Mouse (Mus musculus) liver, embryonic 12.5 days (tissue): ENCODE results near the gene Ppp2r5d. TPM values are rescaled to one million over a fixed set of nuclear protein-coding genes. Genes with fewer than 3 reads are reported as not detected.

Source experiments
- ATAC-seq: fragments of 200-750 bp; cut with Nextera tagmentation; 2 replicates; pipeline ENCODE4 v1.8.0; 2017; ENCODE audit warnings: moderate number of reproducible peaks, mild to moderate bottlenecking, moderate library complexity
- H3K27ac ChIP-seq: fragments of 300-500 bp; sonication (generic); 2 replicates; pipeline ENCODE4 v1.5.1; 2016; ENCODE audit warnings: mild to moderate bottlenecking
- H3K27me3 ChIP-seq: fragments of 300-500 bp; sonication (generic); replicated peaks from 2 replicates; pipeline ENCODE4 v1.6.1; 2016; ENCODE audit warnings: mild to moderate bottlenecking, moderate library complexity
- H3K36me3 ChIP-seq: fragments of 300-500 bp; sonication (generic); 2 replicates; pipeline ENCODE4 v1.6.1; 2016; ENCODE audit warnings: mild to moderate bottlenecking, moderate library complexity
- H3K4me1 ChIP-seq: fragments of 300-500 bp; sonication (generic); 2 replicates; pipeline ENCODE4 v1.6.1; 2016
- H3K4me2 ChIP-seq: fragments of 300-500 bp; sonication (generic); 2 replicates; pipeline ENCODE4 v1.6.1; 2016; ENCODE audit warnings: mild to moderate bottlenecking, moderate library complexity
- H3K4me3 ChIP-seq: fragments of 300-500 bp; sonication (generic); 2 replicates; pipeline ENCODE4 v1.5.1; 2016; ENCODE audit warnings: mild to moderate bottlenecking, moderate library complexity
- H3K9ac ChIP-seq: fragments of 300-500 bp; sonication (generic); 2 replicates; pipeline ENCODE4 v1.6.1; 2016; ENCODE audit warnings: mild to moderate bottlenecking, moderate library complexity
- H3K9me3 ChIP-seq: fragments of 300-500 bp; sonication (generic); replicated peaks from 2 replicates; pipeline ENCODE4 v1.6.1; 2016; ENCODE audit warnings: mild to moderate bottlenecking, moderate library complexity
- WGBS: fragments of 180-500 bp; shearing (Covaris S2); methylation state at CpG from one replicate; pipeline ENCODE4 v1.1.7; 2016; ENCODE audit not compliant: insufficient replicate concordance; 5-methylcytosine and 5-hydroxymethylcytosine counted together
- polyA plus RNA-seq: library from polyadenylated mRNA; unstranded; fragments of >200 nt; fragmentation: Nextera tagmentation; extraction: Ambion mirVana; gene quantifications from 2 replicates; pipeline ENCODE4 v1.2.1, GENCODE M21; 2016

Gene Ppp2r5d
- polyA plus RNA-seq, 1 experiment from 2014 or later: 48.3 TPM

DNA sequence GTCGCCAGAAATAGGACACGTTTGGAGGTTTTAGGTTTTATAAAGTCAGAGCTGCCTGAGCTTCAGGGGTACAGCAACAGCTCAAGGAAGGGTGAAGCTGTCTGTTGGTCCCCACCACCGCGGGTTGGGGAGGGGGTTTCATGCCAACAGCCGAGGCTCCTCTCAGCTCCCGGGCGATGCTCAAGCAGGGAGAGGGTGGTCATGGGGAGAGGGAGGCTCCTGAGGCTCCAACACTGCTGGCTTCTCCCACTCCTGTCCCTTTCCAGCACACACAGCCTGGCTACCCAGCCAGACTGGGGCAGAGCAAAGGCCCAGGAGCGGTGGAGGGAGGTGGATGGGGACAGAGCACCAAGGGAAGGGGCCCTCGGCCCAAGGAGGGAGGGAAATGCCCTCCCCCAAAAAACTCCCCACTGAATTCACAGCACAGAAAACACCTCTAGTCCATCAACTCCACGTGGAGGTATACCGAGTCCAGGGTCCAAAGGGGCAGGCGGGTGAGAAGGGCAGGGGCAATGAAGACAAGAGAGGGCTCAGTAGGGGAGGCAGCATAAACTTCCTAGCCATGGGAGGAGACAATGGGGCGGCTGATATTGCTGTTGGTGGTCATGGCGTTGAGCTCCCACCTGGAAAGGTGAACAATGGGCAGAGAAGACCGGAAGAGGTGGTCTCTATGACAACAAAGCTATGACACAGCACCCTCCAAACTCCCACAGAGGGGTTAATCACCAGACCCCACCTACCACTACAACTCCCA, 30.2 kb downstream of the Ppp2r5d start:
- H3K27ac ChIP-seq: peak overlapping the region; percentile 83
- peak; percentile 33 for ATAC-seq
- WGBS: 32% methylated on average over 15 of the region's 15 CpGs
- peaks cover 68% of the 10 kb centered on the region for H3K36me3 ChIP-seq
- H3K4me2 ChIP-seq: peak overlapping the region; percentile 83
- peak overlapping the region; percentile 76 for H3K4me3 ChIP-seq
- H3K27me3 ChIP-seq: no peaks in the 10 kb centered on the region
- no peaks in the 10 kb centered on the region for H3K9me3 ChIP-seq
- peak overlapping the region; percentile 75 for H3K9ac ChIP-seq
- H3K4me1 ChIP-seq: peaks cover 45% of the 10 kb centered on the region

GRCm38 (mm10) chr17:46673850-46674529, 30.9 kb downstream of the Ppp2r5d start, which contains the start of gene Rrp36:
Rrp36 (minus strand) TSS chr17:46674352.
- H3K27me3 ChIP-seq: no peaks in the 10 kb centered on the region
- peak within 1 kb of the TSS; percentile 83 for H3K27ac ChIP-seq
- no peaks in the 10 kb centered on the region for H3K9me3 ChIP-seq
- WGBS: under 1% methylated on average over 43 of the region's 43 CpGs
- peak; percentile 93 for ATAC-seq
- peak within 1 kb of the TSS; percentile 83 for H3K4me2 ChIP-seq
- peak within 1 kb of the TSS; percentile 75 for H3K9ac ChIP-seq
- H3K4me3 ChIP-seq: peak within 1 kb of the TSS; percentile 76
- peaks cover 37% of the 10 kb centered on the region for H3K4me1 ChIP-seq
- peaks cover 75% of the 10 kb centered on the region for H3K36me3 ChIP-seq

- peaks cover 67% of the 10 kb centered on the region for H3K36me3 ChIP-seq
- H3K4me2 ChIP-seq: no peak overlapping the region
- H3K27me3 ChIP-seq: no peaks in the 10 kb centered on the region
- peaks cover 20% of the 10 kb centered on the region for H3K4me1 ChIP-seq
- H3K27ac ChIP-seq: no peak overlapping the region
- 88% methylated on average over 10 of the region's 10 CpGs for whole genome bisulfite sequencing
- ATAC-seq: no peak
- no peak overlapping the region for H3K4me3 ChIP-seq
- H3K9ac ChIP-seq: no peak overlapping the region
- no peaks in the 10 kb centered on the region for H3K9me3 ChIP-seq
Measured at GRCm38 (mm10) chr17:46669911-46670310, 35.0 kb downstream of the Ppp2r5d start.

DNA sequence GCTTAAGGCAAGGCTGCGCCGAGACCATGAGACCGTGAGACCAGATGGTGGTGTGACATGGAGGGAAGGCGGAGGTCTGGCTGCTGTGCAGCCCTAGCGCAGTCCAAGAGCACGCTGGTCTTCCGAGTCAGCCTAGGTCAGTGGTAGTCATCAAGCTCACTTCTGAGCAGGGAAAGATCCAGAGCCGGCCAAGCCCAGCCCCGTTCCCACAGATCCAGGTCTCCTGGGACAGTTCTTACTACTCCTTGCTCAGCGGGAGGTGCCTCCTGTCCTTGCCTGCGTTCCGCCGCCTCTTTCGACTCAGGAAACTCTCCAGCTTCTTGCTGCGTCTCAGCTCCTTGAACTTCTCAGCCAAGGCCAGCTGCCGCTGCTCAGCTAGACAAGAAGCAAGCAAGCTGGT, 37.2 kb downstream of the Ppp2r5d start:
- WGBS: 87% methylated on average over 16 of the region's 16 CpGs
- peaks cover 81% of the 10 kb centered on the region for H3K36me3 ChIP-seq
- H3K4me1 ChIP-seq: peaks cover 4% of the 10 kb centered on the region
- H3K9me3 ChIP-seq: no peaks in the 10 kb centered on the region
- ATAC-seq: no peak
- H3K4me2 ChIP-seq: no peak overlapping the region
- H3K27ac ChIP-seq: no peak overlapping the region
- no peak overlapping the region for H3K4me3 ChIP-seq
- H3K9ac ChIP-seq: no peak overlapping the region
- no peaks in the 10 kb centered on the region for H3K27me3 ChIP-seq

DNA sequence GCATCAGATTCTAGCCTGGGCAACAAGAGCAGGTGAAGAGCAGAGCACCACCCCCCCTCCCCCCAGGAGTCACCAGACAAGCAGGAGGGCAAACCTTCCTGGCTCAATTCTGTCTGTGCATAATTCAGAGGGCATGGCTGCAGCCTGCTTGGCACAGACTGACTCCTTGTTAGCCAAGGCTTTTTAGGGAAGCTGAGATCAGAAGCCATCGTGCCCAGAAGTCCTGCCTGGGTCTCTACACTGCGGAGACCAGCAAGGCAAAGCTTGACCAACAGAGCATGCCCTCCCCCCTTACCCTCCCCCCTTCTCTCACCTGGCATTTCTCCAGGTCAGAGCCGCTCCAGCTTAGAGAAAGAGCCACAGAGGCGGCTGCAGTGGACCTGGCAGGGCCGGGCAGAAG, 42.2 kb downstream of the Ppp2r5d start:
- WGBS: 83% methylated on average over 5 of the region's 5 CpGs
- Histone ChIP-seq H3K4me1 (no peaks in the 10 kb centered on the region), H3K4me3 (no peak overlapping the region), H3K9ac (no peak overlapping the region), H3K9me3 (no peaks in the 10 kb centered on the region), H3K27ac (no peak overlapping the region), H3K36me3 (peaks cover 93% of the 10 kb centered on the region), H3K27me3 (no peaks in the 10 kb centered on the region), H3K4me2 (no peak overlapping the region)
- no peak for ATAC-seq

- H3K36me3 ChIP-seq: peaks cover 96% of the 10 kb centered on the region
- H3K27me3 ChIP-seq: no peaks in the 10 kb centered on the region
- no peaks in the 10 kb centered on the region for H3K9me3 ChIP-seq
- no peak overlapping the region for H3K9ac ChIP-seq
- WGBS: 89% methylated on average over 12 of the region's 12 CpGs
- no peak overlapping the region for H3K4me3 ChIP-seq
- H3K4me1 ChIP-seq: no peaks in the 10 kb centered on the region
- H3K4me2 ChIP-seq: no peak overlapping the region
- no peak overlapping the region for H3K27ac ChIP-seq
- ATAC-seq: no peak
Measured at GRCm38 (mm10) chr17:46661981-46662380, 42.9 kb downstream of the Ppp2r5d start.

GRCm38 (mm10) chr17:46661351-46661750, 43.6 kb downstream of the Ppp2r5d start:
- WGBS: 95% methylated on average over 9 of the region's 9 CpGs
- ATAC-seq: no peak
- H3K4me3 ChIP-seq: no peak overlapping the region
- no peaks in the 10 kb centered on the region for H3K9me3 ChIP-seq
- no peak overlapping the region for H3K27ac ChIP-seq
- no peak overlapping the region for H3K4me2 ChIP-seq
- H3K4me1 ChIP-seq: no peaks in the 10 kb centered on the region
- peaks cover 97% of the 10 kb centered on the region for H3K36me3 ChIP-seq
- H3K27me3 ChIP-seq: no peaks in the 10 kb centered on the region
- H3K9ac ChIP-seq: no peak overlapping the region

- Histone ChIP-seq H3K9ac (no peak overlapping the region), H3K4me3 (no peak overlapping the region), H3K4me2 (no peak overlapping the region), H3K9me3 (no peaks in the 10 kb centered on the region), H3K27me3 (no peaks in the 10 kb centered on the region), H3K27ac (no peak overlapping the region), H3K36me3 (peaks cover 91% of the 10 kb centered on the region), H3K4me1 (peaks cover 20% of the 10 kb centered on the region)
- ATAC-seq: no peak
- 77% methylated on average over 6 of the region's 6 CpGs for WGBS
Measured at GRCm38 (mm10) chr17:46656054-46656453, 48.9 kb downstream of the Ppp2r5d start.

DNA sequence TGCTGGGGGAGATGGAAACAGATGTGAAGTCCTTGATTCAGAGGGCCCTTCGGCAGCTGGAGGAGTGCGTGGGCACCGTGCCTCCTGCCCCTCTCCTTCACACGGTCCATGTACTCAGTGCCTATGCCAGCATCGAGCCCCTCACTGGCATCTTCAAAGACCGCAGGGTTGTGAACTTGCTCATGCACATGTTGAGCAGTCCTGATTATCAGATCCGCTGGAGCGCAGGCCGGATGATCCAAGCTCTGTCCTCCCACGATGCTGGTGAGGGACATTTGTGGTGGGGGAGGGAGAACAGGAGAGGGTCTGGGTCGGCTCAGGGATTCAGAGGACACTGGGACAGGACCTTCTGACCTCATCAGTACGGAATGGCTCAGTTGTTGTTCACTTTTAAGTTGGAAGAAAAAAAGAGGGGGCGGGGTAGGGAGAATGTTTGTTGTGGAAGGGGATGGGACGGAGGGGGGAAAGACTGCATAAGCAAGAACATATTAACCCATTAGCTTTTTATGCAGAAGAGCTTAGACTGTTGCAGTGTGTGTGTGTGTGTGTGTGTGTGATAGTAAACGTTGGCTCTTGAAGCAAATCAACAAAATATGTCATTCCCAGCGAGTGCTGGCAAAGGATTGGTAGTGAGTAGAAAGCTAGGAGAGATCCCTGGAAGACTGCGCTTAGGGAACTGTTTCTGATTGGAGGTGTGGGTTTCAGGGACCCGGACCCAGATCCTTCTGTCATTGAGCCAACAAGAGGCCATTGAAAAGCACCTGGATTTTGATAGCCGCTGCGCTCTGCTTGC, 53.0 kb downstream of the Ppp2r5d start:
- peaks cover 42% of the 10 kb centered on the region for H3K4me1 ChIP-seq
- H3K27ac ChIP-seq: 0 out of 2 replicates have a peak overlapping the region, but pooled peaks have one; percentile 22
- no peak for ATAC-seq
- H3K27me3 ChIP-seq: no peaks in the 10 kb centered on the region
- 77% methylated on average over 20 of the region's 20 CpGs for WGBS
- peak overlapping the region; percentile 87 for H3K9ac ChIP-seq
- no peaks in the 10 kb centered on the region for H3K9me3 ChIP-seq
- peaks cover 65% of the 10 kb centered on the region for H3K36me3 ChIP-seq
- peak overlapping the region; percentile 77 for H3K4me3 ChIP-seq
- peak overlapping the region; percentile 98 for H3K4me2 ChIP-seq

GRCm38 (mm10) chr17:46651292-46651691, 53.6 kb downstream of the Ppp2r5d start:
- peaks cover 58% of the 10 kb centered on the region for H3K36me3 ChIP-seq
- peak overlapping the region; percentile 87 for H3K9ac ChIP-seq
- H3K9me3 ChIP-seq: no peaks in the 10 kb centered on the region
- H3K27me3 ChIP-seq: no peaks in the 10 kb centered on the region
- H3K4me2 ChIP-seq: peak overlapping the region; percentile 98
- ATAC-seq: no peak
- peaks cover 48% of the 10 kb centered on the region for H3K4me1 ChIP-seq
- WGBS: 70% methylated on average over 17 of the region's 17 CpGs
- H3K27ac ChIP-seq: peak overlapping the region; percentile 88
- H3K4me3 ChIP-seq: peak overlapping the region; percentile 77

DNA sequence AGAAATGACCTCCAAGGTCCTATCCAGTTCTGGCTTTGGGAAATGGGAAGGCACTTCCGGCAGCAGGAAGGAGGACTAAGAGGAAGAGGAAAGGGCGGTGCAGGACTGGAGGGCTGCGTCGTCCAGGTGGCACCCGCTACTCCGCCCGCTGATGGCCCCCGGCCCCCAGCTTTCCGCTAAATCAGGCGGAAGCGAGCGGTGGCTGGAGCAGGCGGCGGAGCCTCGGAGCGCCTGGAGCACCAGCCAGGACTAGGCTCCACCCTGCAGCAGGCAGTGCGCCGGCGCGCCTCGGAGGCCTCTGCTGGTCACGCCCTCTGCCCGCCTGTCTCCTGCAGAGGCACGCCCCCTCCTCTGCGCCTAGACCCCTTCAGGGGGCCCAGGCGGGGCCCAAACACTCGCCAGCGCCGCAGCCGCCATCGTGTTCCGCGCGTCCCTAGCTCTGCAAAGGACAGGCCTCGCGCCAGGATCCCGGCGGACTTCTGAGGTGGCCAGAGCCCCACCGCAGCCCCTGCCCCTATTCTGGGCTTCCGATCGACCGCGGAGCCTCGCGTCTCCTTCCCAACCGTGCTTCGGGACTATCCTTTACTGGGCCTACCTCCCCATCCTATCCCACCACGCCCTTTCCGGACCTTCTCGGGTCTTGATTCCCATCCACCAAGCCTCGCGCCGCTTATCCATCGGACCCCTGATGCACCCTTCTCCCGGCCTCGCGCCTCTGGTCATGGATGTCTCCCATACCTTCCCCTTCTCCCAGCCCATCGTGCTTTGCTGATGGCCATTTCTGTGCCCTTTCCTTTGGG, 54.5 kb downstream of the Ppp2r5d start, which contains the start of gene Cul7:
Gene Cul7, plus strand, starts transcription at position 106 of the 800 bp plus-strand sequence.
- no peaks in the 10 kb centered on the region for H3K27me3 ChIP-seq
- peak within 1 kb of the TSS; percentile 87 for H3K9ac ChIP-seq
- H3K4me2 ChIP-seq: peak within 1 kb of the TSS; percentile 98
- peak; percentile 88 for ATAC-seq
- H3K4me1 ChIP-seq: peaks cover 44% of the 10 kb centered on the region
- H3K27ac ChIP-seq: peak within 1 kb of the TSS; percentile 88
- H3K9me3 ChIP-seq: no peaks in the 10 kb centered on the region
- H3K36me3 ChIP-seq: peaks cover 50% of the 10 kb centered on the region
- under 1% methylated on average over 58 of the region's 58 CpGs for WGBS
- H3K4me3 ChIP-seq: peak within 1 kb of the TSS; percentile 77
